Mouse (Mus musculus): ENCODE measurements at regions not wholly inside any gene's neighbourhood (a gene's known extent, or its start where the extent isn't known, plus 50 kb on each side); places are given as distances from the start of the nearest gene placed in this dataset.

DNA sequence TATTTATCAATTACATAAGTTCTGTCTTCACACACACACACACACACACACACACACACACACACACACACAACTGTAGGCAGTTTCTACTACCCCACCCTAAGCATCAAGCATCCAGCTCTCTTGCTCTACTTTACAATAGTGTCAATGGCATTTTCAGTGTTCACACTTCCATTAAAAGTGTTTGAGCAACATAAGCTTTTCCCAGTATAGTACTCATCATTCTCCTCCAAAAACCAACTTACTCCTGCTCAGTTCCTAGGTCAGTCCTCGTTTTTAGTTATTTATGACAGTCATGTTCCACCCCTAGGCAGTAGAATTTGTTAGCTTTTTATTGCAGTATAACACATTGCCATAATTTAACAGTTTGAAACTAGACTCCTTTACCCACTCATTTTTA, 145.4 kb upstream of the Lrrc7 start:
- H3K79me2 ChIP-seq (ENCODE audit: control insufficient read depth, insufficient read depth), result no peaks in the 10 kb centered on the region
- H3K36me3 ChIP-seq (ENCODE audit: control insufficient read depth, insufficient read depth), result no peaks in the 10 kb centered on the region
- H3K4me3 ChIP-seq (ENCODE audit: insufficient read depth, poor library complexity, severe bottlenecking), result no peak overlapping the region
- no peak for TF ChIP-seq CTCF (IDR thresholded peaks at IDR 0.05; ENCODE audit: control insufficient read depth, insufficient read depth, insufficient read length)
- TF ChIP-seq MAX (IDR thresholded peaks at IDR 0.05), result no peak
- TF ChIP-seq CEBPB (IDR thresholded peaks at IDR 0.05; ENCODE audit: low read depth), result no peak
- no peak for TF ChIP-seq FOSL1 (IDR thresholded peaks at IDR 0.05; ENCODE audit: insufficient read depth, low read length, poor library complexity, severe bottlenecking)
- H3K79me3 ChIP-seq (ENCODE audit: low read depth), result no peaks in the 10 kb centered on the region
- no peaks in the 10 kb centered on the region for H3K27me3 ChIP-seq (ENCODE audit: control insufficient read depth, insufficient read depth, insufficient read length)
- H3ac ChIP-seq (ENCODE audit: control insufficient read depth, insufficient read length, low read depth), result no peak overlapping the region

DNA sequence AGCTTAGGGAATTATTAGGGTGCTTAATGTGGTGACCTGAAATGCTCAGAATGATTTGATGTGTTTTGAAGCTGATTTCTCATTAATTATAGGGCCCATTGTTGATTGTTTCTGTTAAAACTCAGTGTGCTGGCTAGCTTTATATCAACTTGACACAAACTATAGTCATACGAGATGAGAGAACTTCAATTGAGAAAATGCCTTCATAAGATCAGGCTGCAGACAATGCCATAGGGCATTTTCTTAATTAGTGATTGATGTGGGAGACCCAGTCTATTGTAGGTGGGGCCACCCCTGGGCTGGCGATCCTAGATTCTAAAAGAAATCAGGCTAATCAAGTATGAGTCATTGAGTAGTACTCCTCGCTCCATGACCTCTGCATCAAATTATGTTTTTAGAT, 132.9 kb upstream of the Lrrc7 start:
- TF ChIP-seq CTCF (IDR thresholded peaks at IDR 0.05; ENCODE audit: control insufficient read depth, insufficient read depth, insufficient read length) (no peak), MYOD1 (IDR thresholded peaks at IDR 0.05; ENCODE audit: control insufficient read depth, insufficient read length, low read depth) (no peak), MAX (IDR thresholded peaks at IDR 0.05) (no peak), FOSL1 (IDR thresholded peaks at IDR 0.05; ENCODE audit: insufficient read depth, low read length, poor library complexity, severe bottlenecking) (no peak), CEBPB (IDR thresholded peaks at IDR 0.05; ENCODE audit: low read depth) (no peak), USF1 (IDR thresholded peaks at IDR 0.05; ENCODE audit: low read depth) (no peak), MYOG (IDR thresholded peaks at IDR 0.05; ENCODE audit: control insufficient read depth, extremely low read depth, insufficient read length) (no peak)

DNA sequence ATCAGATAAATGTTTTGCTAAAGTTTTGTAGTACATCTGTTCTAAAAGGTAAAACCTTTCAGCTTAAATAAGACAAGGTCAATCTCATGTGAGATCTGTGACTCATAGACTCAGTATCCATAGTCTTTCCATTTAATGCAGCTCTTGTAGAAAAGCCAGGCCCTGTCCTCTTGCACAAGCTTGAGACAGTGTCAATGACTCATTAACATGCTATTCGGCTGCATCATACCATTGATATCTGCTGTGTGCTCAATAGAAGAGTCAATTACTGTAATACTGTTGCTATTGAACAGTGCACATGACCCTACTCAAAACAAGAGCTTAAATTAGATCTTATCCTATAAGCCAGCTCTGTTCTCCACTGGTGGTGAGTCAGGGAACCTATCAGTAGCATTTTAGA, 128.7 kb upstream of the Lrrc7 start:
- H3K36me3 ChIP-seq (ENCODE audit: control insufficient read depth, insufficient read depth), result no peaks in the 10 kb centered on the region
- no peaks in the 10 kb centered on the region for H3K79me3 ChIP-seq (ENCODE audit: low read depth)
- no peak overlapping the region for H3K4me3 ChIP-seq (ENCODE audit: insufficient read depth, poor library complexity, severe bottlenecking)
- H3K27me3 ChIP-seq (ENCODE audit: control insufficient read depth, insufficient read depth, insufficient read length), result no peaks in the 10 kb centered on the region
- H3ac ChIP-seq (ENCODE audit: control insufficient read depth, insufficient read length, low read depth), result no peak overlapping the region
- H3K79me2 ChIP-seq (ENCODE audit: control insufficient read depth, insufficient read depth), result no peaks in the 10 kb centered on the region
- peak; percentile 20 for TF ChIP-seq CEBPB (IDR thresholded peaks at IDR 0.05; ENCODE audit: low read depth)
- TF ChIP-seq USF1 (IDR thresholded peaks at IDR 0.05; ENCODE audit: low read depth), result no peak

More for the DNA sequence above, 132.9 kb upstream of the Lrrc7 start:
- Histone ChIP-seq H3K36me3 (ENCODE audit: control insufficient read depth, insufficient read depth) (no peaks in the 10 kb centered on the region), H3K27me3 (ENCODE audit: control insufficient read depth, insufficient read depth, insufficient read length) (no peaks in the 10 kb centered on the region), H3K79me3 (ENCODE audit: low read depth) (no peaks in the 10 kb centered on the region), H3ac (ENCODE audit: control insufficient read depth, insufficient read length, low read depth) (no peak overlapping the region), H3K79me2 (ENCODE audit: control insufficient read depth, insufficient read depth) (no peaks in the 10 kb centered on the region), H3K4me3 (ENCODE audit: insufficient read depth, poor library complexity, severe bottlenecking) (no peak overlapping the region)

DNA sequence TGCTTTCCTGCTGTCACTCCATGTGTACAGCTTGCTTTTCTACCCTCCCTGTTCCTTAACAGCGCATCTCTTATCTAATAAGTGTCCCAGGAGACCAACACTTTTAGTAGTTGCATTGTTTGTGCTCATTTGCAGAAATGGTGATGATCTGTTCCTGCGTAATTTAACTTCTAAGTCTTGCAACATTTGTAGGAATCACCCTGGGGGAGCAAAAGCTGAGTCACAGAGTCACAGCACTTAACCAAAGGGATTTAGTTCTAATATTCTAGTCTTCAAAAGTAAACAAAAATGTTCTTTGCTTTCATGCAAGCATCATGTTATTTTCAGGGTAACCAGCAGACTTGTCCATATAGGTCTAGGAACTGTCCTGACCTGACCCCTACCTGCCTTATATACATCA, 83.7 kb upstream of the Lrrc7 start:
- Histone ChIP-seq H3ac (ENCODE audit: control insufficient read depth, insufficient read length, low read depth) (no peak overlapping the region), H3K36me3 (ENCODE audit: control insufficient read depth, insufficient read depth) (no peaks in the 10 kb centered on the region), H3K79me2 (ENCODE audit: control insufficient read depth, insufficient read depth) (no peaks in the 10 kb centered on the region), H3K27me3 (ENCODE audit: control insufficient read depth, insufficient read depth, insufficient read length) (no peaks in the 10 kb centered on the region), H3K79me3 (ENCODE audit: low read depth) (no peaks in the 10 kb centered on the region), H3K4me3 (ENCODE audit: insufficient read depth, poor library complexity, severe bottlenecking) (no peak overlapping the region)
- TF ChIP-seq FOSL1 (IDR thresholded peaks at IDR 0.05; ENCODE audit: insufficient read depth, low read length, poor library complexity, severe bottlenecking) (no peak), MAX (IDR thresholded peaks at IDR 0.05) (no peak), USF1 (IDR thresholded peaks at IDR 0.05; ENCODE audit: low read depth) (no peak), CTCF (IDR thresholded peaks at IDR 0.05; ENCODE audit: control insufficient read depth, insufficient read depth, insufficient read length) (no peak), MYOG (IDR thresholded peaks at IDR 0.05; ENCODE audit: control insufficient read depth, extremely low read depth, insufficient read length) (no peak), MYOD1 (IDR thresholded peaks at IDR 0.05; ENCODE audit: control insufficient read depth, insufficient read length, low read depth) (no peak)
